Mouse (Mus musculus) liver, embryonic 14 days (tissue): ENCODE measurements around the gene Scamp3. TPM values are rescaled to one million over a fixed set of nuclear protein-coding genes. Genes with fewer than 3 reads are reported as not detected.

Source experiments
- polyA plus RNA-seq: library from polyadenylated mRNA; depleted of rRNA; stranded (reverse); fragments of >200 nt; gene quantifications from 2 replicates; pipeline ENCODE4 v1.2.3, GENCODE M21; 2012; rRNA removed

Gene Scamp3
- polyA plus RNA-seq, result 31.9 and 35.9 TPM in 2 replicates

DNA sequence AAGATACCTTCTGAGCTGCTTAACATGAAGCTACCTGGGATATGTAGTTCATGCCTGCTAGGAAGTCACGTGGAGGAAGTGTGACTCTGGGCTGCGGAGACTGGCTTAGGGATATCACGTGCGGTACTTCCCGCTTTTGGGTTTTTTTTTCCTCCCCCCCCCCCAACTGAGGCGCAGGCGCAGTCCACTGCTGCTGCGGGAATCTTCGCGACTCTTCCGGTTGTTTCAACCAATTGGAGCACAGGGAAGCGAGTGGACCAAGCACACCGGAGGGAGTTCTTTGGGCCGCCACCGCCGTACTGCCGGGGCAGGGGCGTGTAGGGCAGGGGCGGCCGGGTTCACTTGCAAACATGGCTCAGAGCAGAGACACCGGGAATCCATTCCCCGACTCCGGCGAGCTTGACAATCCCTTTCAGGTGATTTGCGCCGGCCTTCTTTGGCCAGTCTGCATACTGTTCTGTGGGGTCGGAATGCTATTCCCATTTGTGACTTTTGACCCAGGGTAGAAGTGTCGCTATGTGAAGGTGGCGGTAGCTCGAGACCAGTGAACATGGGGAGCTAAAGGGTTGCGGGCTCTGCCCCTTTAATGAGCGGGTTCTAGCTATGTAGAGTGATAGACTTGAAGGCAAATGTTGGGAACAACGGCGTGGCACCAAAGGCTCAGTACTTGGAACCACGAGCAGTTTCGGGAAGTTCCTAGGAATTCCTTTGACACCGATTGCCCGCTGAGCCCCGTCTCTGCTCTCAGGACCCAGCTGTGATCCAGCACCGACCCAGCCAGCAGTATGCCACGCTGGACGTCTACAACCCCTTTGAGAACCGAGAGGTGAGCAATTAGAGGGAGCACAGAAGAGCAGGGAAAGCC lies at the start of gene Scamp3:
Scamp3 (plus strand) TSS at position 232 of the 865 bp plus-strand sequence.

DNA sequence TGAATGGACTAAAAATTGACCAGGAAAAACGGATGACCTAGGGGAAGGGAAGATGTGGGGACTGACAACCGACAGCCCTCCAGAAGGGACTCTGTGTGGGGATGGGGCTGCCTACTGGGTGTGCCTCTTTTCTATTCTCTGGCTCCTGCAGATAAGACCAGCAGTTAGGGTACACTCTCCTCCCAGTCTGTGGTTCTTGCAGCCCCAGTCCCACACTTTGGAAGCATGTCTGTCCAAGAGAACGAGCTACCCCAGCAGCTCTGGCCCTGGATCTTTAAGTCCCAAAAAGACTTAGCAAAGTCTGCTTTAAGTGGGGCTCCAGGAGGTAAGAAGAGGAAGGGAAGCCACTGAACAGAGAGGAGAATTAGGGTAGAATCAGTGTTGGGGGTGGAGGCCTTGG lies 41.3 kb upstream of the Scamp3 start, which contains the start of gene Pklr:
Pklr (plus strand) TSS at position 185 of the 400 bp plus-strand sequence.

GRCm38 (mm10) chr3:89159616-89160344 lies 17.5 kb upstream of the Scamp3 start, which contains the start of gene Hcn3:
Gene Hcn3, minus strand, starts transcription at chr3:89160196.

GRCm38 (mm10) chr3:89164506-89165267 lies 12.6 kb upstream of the Scamp3 start, which contains the start of gene Clk2:
Gene Clk2, plus strand, starts transcription at chr3:89164795.

DNA sequence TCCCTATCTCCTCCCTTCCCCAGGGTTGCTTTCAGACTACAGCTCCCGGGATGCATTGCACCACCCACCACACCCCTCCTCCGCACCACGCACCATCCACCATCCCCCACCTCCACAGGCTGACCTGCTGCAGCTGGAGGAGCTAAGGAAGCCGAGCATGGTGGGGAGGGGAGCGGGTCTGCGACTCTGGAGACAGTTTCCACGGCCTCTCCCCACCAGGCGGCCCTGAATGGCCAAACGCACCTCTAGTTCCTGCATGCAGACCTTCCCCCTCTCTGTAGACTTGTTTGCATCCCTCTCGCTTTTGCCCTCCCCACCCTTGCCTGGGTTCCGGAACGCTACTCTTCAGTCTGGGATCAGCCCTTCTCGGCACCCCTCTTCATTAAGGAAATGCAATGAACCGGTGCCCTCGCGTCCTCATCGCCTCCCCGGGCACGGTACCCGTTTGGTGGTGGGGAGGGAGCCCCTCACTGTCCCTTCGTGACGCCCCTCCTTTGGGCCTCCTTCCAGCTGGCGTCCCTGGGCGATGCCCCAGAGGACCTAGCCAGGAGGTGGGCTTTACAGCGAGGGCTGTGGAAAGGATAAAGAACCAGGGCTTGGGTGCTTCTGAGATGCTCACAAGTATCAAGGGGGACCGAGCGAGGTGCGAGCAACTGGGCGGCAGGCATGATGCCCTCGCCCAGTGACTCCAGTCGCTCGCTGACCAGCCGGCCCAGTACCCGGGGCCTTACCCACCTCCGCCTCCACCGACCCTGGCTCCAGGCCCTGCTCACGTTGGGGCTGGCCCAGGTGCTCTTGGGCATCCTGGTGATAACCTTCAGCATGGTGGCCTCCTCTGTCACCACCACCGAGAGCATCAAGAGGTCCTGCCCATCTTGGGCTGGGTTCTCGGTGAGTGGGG lies 6.0 kb downstream of the Scamp3 start, which contains the start of gene Fam189b:
Fam189b (plus strand) TSS at position 86 of the 901 bp plus-strand sequence.

DNA sequence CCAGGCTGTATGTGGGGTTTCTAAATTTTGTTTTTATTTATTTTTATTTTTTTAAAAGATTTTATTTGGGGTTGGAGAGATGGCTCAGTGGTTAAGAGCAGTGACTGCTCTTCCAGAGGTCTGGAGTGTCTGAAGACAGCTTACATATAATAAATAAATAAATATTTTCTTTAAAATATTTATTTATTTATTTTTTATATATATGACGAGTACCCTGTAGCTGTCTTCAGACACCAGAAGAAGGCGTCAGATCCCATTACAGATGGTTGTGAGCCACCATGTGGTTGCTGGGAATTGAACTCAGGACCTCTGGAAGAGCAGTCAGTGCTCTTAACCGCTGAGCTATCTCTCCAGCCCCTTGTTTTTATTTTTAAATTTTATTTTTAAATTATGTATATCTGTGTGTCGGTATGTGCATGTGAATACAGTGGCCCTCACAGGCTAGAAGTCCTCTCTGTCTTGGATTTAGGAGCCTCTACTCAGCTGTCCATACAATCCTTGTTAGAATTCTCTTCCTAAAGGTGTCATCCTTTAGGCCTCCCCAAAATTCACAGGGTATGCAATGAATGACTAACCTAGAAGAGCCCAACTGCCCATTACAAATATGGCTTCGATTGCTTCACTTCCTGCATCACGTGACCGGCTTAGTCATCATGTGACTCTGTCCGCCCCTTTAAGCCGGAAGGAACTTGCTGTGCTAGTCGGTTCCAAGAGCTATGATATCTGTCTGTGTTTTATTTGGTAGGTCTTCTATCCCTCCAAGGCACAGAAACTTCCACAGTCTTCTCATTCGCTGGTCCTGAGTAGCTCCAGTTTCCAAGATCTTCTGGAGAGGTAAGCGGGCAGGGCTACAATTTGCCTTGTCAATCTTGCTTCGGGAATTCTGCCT lies 25.2 kb downstream of the Scamp3 start, which contains the start of gene Gba:
Gba (plus strand) TSS at position 676 of the 889 bp plus-strand sequence.

GRCm38 (mm10) chr3:89214681-89215411 lies 37.6 kb downstream of the Scamp3 start, which contains the start of gene Thbs3:
Gene Thbs3, plus strand, starts transcription at chr3:89215180.

GRCm38 (mm10) chr3:89226900-89227299 lies 49.6 kb downstream of the Scamp3 start, which contains the start of gene Mtx1:
Gene Mtx1, minus strand, starts transcription at chr3:89227088.

GRCm38 (mm10) chr3:89228836-89229235 lies 51.6 kb downstream of the Scamp3 start, which contains the start of gene Muc1:
Gene Muc1, plus strand, starts transcription at chr3:89229057.

Other genes starting within 250 kb of the Scamp3 start
- gene Ash1l, start 226.9 kb upstream of the Scamp3 start, polyA plus RNA-seq, result 3.1 and 3.6 TPM in 2 replicates
- 58.5 and 61.9 TPM in 2 replicates for gene Dap3, start 226.3 kb upstream of the Scamp3 start, polyA plus RNA-seq
- gene Rusc1, start 84.2 kb upstream of the Scamp3 start, polyA plus RNA-seq, result 4.5 and 5.2 TPM in 2 replicates
- not detected in 2 replicates for gene Gm43738, start 76.4 kb upstream of the Scamp3 start, polyA plus RNA-seq
- gene Fdps, start 75.5 kb upstream of the Scamp3 start, polyA plus RNA-seq, result 120 and 142 TPM in 2 replicates
- gene Pklr, start 41.3 kb upstream of the Scamp3 start, polyA plus RNA-seq, result 123 and 144 TPM in 2 replicates
- 0.23 and 0.28 TPM in 2 replicates for gene Hcn3, start 17.3 kb upstream of the Scamp3 start, polyA plus RNA-seq
- 26.2 and 28.4 TPM in 2 replicates for gene Clk2, start 12.7 kb upstream of the Scamp3 start, polyA plus RNA-seq
- gene Fam189b, start 5.7 kb downstream of the Scamp3 start, polyA plus RNA-seq, result 3.6 and 3.7 TPM in 2 replicates
- gene Gba, start 25.5 kb downstream of the Scamp3 start, polyA plus RNA-seq, result 14.6 and 18.2 TPM in 2 replicates
- gene Thbs3, start 37.7 kb downstream of the Scamp3 start, polyA plus RNA-seq, result 1.1 and 3.1 TPM in 2 replicates
- 71.4 and 87.2 TPM in 2 replicates for gene Mtx1, start 49.6 kb downstream of the Scamp3 start, polyA plus RNA-seq
- gene Muc1, start 51.6 kb downstream of the Scamp3 start, polyA plus RNA-seq, result 0.08 and 0.14 TPM in 2 replicates
- gene Krtcap2, start 68.5 kb downstream of the Scamp3 start, polyA plus RNA-seq, result 23.3 and 25.5 TPM in 2 replicates
- gene Trim46, start 68.8 kb downstream of the Scamp3 start, polyA plus RNA-seq, result 0.19 and 0.23 TPM in 2 replicates
- 82.7 and 87.0 TPM in 2 replicates for gene Dpm3, start 81.9 kb downstream of the Scamp3 start, polyA plus RNA-seq
- 14.5 and 16.6 TPM in 2 replicates for gene Slc50a1, start 93.1 kb downstream of the Scamp3 start, polyA plus RNA-seq
- gene Efna1, start 103.7 kb downstream of the Scamp3 start, polyA plus RNA-seq, result 3.6 and 3.7 TPM in 2 replicates
- 0.03 and 0.15 TPM in 2 replicates for gene Efna3, start 145.5 kb downstream of the Scamp3 start, polyA plus RNA-seq
- gene Efna4, start 160.6 kb downstream of the Scamp3 start, polyA plus RNA-seq, result 0.82 and 0.97 TPM in 2 replicates
- gene Adam15, start 172.5 kb downstream of the Scamp3 start, polyA plus RNA-seq, result 5.7 and 6.1 TPM in 2 replicates
- 0.03 and 0.06 TPM in 2 replicates for gene Dcst2, start 184.5 kb downstream of the Scamp3 start, polyA plus RNA-seq
- gene Dcst1, start 187.8 kb downstream of the Scamp3 start, polyA plus RNA-seq, result 0.01 TPM in 1 of 2 replicates, not detected in the other
- 5.4 and 7.3 TPM in 2 replicates for gene Zbtb7b, start 217.3 kb downstream of the Scamp3 start, polyA plus RNA-seq
- gene Lenep, start 225.3 kb downstream of the Scamp3 start, polyA plus RNA-seq, result 0.49 and 0.61 TPM in 2 replicates
- gene Flad1, start 234.4 kb downstream of the Scamp3 start, polyA plus RNA-seq, result 9.2 and 9.8 TPM in 2 replicates
- gene Cks1b, start 240.9 kb downstream of the Scamp3 start, polyA plus RNA-seq, result 124 and 141 TPM in 2 replicates
- gene Shc1, start 241.0 kb downstream of the Scamp3 start, polyA plus RNA-seq, result 34.7 and 39.6 TPM in 2 replicates